Mouse (Mus musculus) forebrain, embryonic 10.5 days (tissue): Measurements from ENCODE around the gene Gm47429. TPM values are rescaled to one million over a fixed set of nuclear protein-coding genes. Genes with fewer than 3 reads are reported as not detected.

Experiments
- DNase-seq: peaks from one replicate; pipeline ENCODE4 v3.0.0-alpha.2; 2017; ENCODE audit warnings: low spot score; ENCODE audit errors: extremely low spot score
- H3K27ac ChIP-seq: fragments of 300-500 bp; sonication (generic); 2 replicates; pipeline ENCODE4 v1.5.1; 2016; ENCODE audit warnings: mild to moderate bottlenecking
- H3K27me3 ChIP-seq: fragments of 300-500 bp; sonication (generic); 2 replicates; pipeline ENCODE4 v1.6.1; 2016; ENCODE audit warnings: mild to moderate bottlenecking; ENCODE audit not compliant: poor library complexity, severe bottlenecking
- H3K36me3 ChIP-seq: fragments of 300-500 bp; sonication (generic); replicated peaks from 2 replicates; pipeline ENCODE4 v1.6.1; 2016; ENCODE audit warnings: mild to moderate bottlenecking, moderate library complexity
- H3K4me1 ChIP-seq: fragments of 300-500 bp; sonication (generic); 2 replicates; pipeline ENCODE4 v1.6.1; 2016
- H3K4me3 ChIP-seq: fragments of 300-500 bp; sonication (generic); 2 replicates; pipeline ENCODE4 v1.5.1; 2016; ENCODE audit warnings: mild to moderate bottlenecking, moderate library complexity
- H3K9me3 ChIP-seq: fragments of 300-500 bp; sonication (generic); 2 replicates; pipeline ENCODE4 v1.6.1; 2016; ENCODE audit warnings: mild to moderate bottlenecking, moderate library complexity
- WGBS: fragments of 180-500 bp; shearing (Covaris S2); methylation state at CpG from one replicate; pipeline ENCODE4 v1.1.7; 2016; 5-methylcytosine and 5-hydroxymethylcytosine counted together
- polyA plus RNA-seq: library from polyadenylated mRNA; unstranded; fragments of >200 nt; fragmentation: Nextera tagmentation; extraction: Ambion mirVana; gene quantifications from 2 replicates; pipeline ENCODE4 v1.2.1, GENCODE M21; 2016

Gene Gm47429
- polyA plus RNA-seq, 1 experiment from 2014 or later, result not detected

GRCm38 (mm10) chr13:50417389-50418183, 26.1 kb downstream of the Gm47429 start, which contains the start of gene Fbxw17:
Gene Fbxw17 (plus strand): TSS chr13:50417864.
- no peaks in the 10 kb centered on the region for H3K9me3 ChIP-seq
- DNase-seq, result peak; percentile 74
- no peaks in the 10 kb centered on the region for H3K27me3 ChIP-seq
- peak within 1 kb of the TSS; percentile 86 for H3K4me3 ChIP-seq
- H3K27ac ChIP-seq, result peak within 1 kb of the TSS; percentile 91
- peaks cover 14% of the 10 kb centered on the region for H3K4me1 ChIP-seq
- 11% methylated on average over 35 of the region's 35 CpGs for WGBS
- peaks cover 19% of the 10 kb centered on the region for H3K36me3 ChIP-seq

Other genes starting within 250 kb of the Gm47429 start
- gene Gm906, start 193.6 kb downstream of the Gm47429 start, polyA plus RNA-seq, result not detected in 2 replicates
- 36.0 and 36.1 TPM in 2 replicates for gene Fbxw17, start 26.0 kb downstream of the Gm47429 start, polyA plus RNA-seq
- gene Nutm2, start 23.4 kb upstream of the Gm47429 start, polyA plus RNA-seq, result not detected in 2 replicates
- gene Gm904, start 199.3 kb upstream of the Gm47429 start, polyA plus RNA-seq, result not detected in 2 replicates